Mouse (Mus musculus) B cell, adult 2 months (primary cell): ENCODE measurements around the gene Tmem160.

Source experiments
- DNase-seq, 2 experiments: peaks; one replicate each; pipeline ENCODE4 v3.0.0; 2022

Tmem160 gene

DNA sequence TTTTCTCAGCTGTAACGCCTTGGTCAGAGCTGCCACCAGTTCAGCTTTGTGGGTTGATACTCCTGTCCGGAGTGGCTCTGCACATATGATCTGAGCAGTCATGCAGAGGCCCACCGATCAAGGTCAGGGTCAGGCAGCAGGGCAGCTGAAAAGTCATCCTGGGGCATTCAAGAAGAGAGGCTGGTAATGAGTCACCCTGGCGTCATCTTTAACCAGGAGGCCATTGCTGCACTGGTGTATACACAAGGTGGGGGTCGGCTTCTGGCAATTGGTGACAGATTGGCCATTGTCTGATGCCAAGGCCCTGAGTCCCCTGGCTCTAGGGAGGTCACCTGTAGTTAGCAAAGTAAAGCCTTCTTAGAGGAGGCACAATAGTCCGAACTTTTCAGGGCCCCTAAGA, 923 bp upstream of the Tmem160 start:
- no peak for DNase-seq

- peak; percentile 34 to 37 for DNase-seq
These were observed 636 bp downstream of the Tmem160 start for GRCm38 (mm10) chr7:16453118-16453711.

- DNase-seq: no peak
These were observed 2.4 kb downstream of the Tmem160 start for GRCm38 (mm10) chr7:16455016-16455415.

- no peak for DNase-seq
These were observed 3.7 kb downstream of the Tmem160 start for GRCm38 (mm10) chr7:16456289-16456688.

- DNase-seq: no peak
These were observed 8.0 kb downstream of the Tmem160 start for GRCm38 (mm10) chr7:16460566-16460965.

DNA sequence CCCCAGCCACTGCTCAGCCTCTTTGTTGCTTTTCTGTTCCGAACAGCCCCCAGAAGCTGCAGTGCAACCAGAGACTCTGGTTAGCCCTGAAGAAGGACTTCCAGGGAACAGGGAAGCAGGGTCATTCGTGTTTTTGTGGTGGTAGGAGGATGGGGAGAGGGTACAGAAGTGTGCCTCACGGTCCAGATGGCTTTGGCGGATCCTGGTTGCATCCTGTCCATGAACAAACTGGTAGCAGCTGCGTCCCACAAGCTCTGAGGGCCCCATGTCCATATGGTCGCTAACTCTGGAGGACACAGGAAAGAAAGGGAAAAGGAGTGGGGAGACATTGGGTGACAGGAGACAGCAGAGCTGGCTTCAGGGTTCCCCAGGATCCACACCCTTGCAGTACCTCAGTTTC, 8.6 kb downstream of the Tmem160 start:
- no peak for DNase-seq

GRCm38 (mm10) chr7:16461705-16462104, 9.1 kb downstream of the Tmem160 start:
- no peak for DNase-seq

DNA sequence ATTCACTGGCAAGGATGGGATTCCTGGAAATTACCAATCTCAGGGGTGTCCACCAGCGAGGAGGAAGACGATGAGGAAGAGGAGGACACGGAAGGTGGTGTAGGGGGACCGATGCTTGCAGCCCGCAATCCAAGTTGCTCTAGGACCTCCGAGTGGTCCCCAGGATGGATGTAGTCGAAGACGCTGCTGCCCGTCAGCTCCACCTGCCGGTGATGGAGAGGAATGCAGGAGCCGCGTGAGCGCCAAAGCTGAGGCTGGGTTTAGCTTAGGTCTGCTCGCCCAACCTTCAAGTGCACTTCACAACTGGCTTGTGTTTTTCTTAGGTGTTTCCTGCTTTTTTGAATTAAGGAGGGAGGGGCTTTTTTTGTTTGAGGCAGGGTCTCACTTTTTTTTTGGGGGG, 10.6 kb downstream of the Tmem160 start:
- peak; percentile 89 to 90 for DNase-seq

- DNase-seq: peak; percentile 82
These were observed 12.6 kb downstream of the Tmem160 start for GRCm38 (mm10) chr7:16465160-16465559.

DNA sequence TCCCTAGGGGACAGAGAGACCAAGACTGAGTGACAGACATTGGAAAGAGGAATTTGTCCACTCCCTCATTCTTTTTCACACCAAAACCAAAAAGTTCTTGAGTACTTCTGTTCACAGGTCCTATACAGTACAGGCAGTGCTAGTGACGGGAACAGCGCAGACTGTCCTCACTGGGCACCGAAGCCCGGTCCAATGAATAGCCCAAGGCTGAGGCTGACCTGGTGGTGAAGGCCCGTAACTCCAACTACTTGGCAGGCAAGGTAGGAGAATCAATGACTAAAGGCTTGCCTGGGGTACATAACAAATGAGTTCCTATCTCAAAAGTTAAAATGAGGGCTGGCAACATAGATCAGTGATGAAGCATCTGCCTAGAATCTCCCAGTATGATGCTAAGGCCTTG, 13.0 kb downstream of the Tmem160 start:
- DNase-seq: no peak

GRCm38 (mm10) chr7:16466565-16466964, 14.0 kb downstream of the Tmem160 start:
- DNase-seq: peak; percentile 61 to 63

DNA sequence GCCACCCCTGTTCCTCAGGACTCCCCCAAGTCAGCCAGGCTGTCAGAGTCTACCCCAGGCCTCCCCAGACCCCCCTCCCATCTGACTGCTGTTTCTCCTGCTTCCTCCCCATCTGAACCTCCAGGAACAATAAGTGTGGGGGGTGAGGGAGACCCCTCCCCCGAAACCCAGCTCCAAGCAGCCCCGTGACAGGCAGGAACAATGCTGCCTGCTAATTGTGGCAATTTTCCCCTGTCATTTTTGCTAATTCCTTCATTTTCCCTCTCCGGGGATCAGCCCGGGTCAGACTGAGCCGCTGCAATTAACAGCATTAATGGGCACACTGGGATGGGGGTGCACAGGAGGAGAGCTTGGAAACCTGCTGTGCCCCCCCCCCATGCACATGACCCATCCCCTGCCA, 15.5 kb downstream of the Tmem160 start:
- DNase-seq: no peak

DNA sequence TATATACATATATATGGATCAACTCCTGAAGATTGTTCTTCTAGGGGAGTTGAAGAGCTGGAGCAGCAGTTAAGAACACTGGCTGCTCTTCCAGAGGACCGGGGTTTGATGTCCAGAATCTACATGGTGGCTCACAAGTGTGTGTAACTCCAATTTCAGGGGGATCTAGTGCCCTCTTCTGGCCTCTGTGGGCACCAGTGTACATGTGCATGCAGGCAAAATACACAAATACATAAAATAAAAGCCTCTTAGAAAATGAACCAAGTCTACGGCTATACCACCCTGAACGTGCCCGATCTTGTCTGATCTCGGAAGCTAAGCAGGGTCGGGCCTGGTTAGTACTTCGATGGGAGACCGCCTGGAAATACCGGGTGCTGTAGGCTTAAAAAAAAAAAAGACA, 19.0 kb downstream of the Tmem160 start:
- DNase-seq: peak; percentile 40 to 48

- no peak for DNase-seq
These were observed 19.6 kb downstream of the Tmem160 start for GRCm38 (mm10) chr7:16472116-16472709.

DNA sequence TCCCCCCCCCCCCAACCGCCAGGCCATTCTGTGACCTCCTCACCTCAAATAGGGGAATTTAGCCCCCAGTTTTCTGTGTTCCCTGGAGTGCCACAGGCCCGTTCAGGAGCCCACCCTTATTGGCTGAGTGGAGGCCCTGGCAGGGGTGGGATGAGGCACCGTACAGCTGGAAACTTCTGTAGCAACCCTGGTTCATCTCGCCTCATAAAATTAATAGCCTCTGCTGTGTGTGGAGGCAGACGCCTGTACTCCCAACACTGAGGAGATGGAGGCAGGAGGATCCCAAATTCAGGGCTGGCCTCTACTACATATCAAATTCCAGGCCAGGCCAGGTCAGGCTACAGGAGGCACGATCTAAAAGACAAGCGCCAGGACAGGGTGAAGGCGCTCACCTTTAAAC, 21.3 kb downstream of the Tmem160 start:
- no peak for DNase-seq

DNA sequence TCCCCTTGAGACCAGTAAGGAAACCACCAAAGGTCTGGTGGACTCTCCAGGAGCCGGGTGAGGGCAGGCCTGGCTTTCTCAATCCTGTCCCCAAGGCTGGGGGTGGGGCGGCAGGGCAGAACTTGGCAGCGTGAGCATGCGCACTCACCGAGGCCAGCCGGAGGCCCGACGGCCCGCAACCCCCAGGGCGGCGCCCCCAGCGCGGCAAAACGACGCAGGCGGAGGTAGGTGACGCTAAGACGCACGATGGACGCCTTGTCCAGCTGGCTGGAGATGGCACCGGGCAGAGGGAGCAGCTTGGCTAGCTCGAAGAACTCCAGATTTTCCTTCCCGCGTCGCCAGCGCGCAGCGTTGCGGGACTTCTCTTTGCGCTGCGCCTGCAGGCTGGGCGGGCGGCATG, 21.9 kb downstream of the Tmem160 start:
- DNase-seq: no peak

DNA sequence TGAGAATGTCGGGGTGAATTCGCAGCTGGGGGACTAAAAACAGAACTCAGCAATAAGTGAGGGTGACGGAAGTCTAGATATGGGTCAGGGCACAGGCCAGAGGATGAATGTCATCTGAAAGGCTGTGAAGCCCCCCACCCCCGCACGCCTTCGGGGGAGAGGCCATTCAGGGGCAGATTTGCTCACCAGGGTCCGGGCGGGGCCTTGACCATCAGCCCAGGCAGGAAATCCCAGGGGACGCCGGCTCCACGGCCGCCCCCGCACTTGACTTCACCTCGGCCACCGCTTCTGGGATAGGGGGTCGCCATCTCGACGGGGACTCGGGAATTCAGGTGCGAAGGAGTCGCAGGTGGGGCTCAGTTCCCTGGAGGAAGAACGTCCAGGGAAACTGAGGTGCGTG, 22.7 kb downstream of the Tmem160 start:
- no peak for DNase-seq

DNA sequence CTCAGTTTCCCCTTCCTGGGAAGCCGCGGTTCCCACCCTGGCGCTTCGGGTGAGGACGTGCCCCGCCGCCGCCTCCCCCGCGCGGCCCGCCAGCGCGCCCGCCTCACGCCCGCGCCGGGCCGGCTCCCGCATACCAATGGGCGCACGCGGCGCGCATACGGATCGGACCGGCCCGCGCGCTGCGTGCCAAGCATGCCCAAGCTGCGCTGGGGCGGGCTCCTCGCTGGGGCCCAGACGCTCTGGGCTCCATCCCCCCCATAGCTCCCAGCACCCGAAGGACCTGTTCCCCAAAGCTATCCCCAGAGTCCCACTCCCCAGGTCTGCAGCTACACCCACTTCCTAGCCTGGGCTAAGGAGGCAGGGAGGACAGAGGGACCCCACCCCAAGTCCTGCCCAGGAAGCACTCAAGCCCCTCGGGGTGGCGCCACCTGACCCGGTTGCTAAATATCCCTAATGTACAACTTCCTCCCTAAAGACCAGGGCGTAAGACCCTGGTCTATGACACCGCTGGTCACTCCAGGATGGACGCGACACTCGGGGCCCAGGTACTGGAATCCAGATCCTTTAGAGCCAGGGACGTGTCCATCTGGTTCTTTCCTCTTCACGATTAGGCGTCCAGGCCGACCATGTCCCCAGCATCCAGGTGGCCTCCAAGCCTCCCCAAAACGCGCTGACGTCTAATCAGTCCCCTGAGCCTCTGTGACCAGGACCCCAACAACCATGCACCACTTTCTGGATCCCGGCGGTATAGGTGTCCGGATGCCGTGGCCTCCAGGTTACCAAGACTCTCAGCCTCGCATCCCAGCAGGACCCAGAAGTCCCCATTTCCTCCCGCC, 23.4 kb downstream of the Tmem160 start:
- DNase-seq: no peak

GRCm38 (mm10) chr7:16476600-16476989, 24.0 kb downstream of the Tmem160 start:
- DNase-seq: no peak

GRCm38 (mm10) chr7:16477628-16478027, 25.0 kb downstream of the Tmem160 start, which contains the start of gene Npas1:
Npas1 (minus strand) TSS chr7:16477728.
- DNase-seq: no peak

GRCm38 (mm10) chr7:16488816-16489215, 36.2 kb downstream of the Tmem160 start:
- DNase-seq: no peak

DNA sequence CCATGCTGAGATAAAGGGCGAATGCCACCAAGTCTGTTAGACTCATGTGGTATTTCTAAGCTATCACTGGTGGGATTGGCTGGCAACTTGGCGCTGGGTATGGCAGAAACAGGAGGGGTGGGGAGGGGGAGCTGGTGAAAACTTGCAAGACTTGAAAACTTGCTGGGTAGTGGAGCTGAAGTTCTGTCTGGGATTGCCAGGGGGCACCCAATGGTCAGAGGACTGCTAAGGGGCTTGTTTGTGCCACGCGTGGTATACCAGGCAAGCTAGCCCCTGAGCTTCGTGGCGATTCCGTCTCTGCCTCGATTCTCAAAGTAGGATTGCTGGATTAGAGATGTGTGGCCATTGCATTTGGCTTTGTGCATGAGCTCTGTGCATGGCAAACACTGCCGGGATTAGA, 37.4 kb downstream of the Tmem160 start:
- peak; percentile 40 to 41 for DNase-seq

- DNase-seq: peak; percentile 78 to 80
These were observed 39.2 kb downstream of the Tmem160 start for GRCm38 (mm10) chr7:16491759-16492158.

DNA sequence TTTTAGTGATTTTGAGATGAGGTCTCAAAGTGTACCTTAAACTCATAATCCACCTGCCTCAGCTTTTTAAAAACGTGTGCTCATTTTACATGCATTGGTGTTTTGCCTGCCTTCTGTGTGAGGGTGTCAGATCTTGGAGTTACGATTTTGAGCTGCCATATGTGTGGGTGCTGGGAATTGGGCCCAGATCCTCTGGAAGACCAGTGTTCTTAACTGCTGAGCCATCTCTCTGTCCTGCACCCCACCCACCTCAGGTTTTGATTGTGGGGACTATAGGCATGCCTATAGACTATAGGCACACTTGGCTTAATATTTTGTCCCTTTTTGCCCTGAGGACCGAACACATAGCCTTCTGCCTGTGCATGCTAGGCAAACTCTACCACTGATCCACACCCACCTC, 39.6 kb downstream of the Tmem160 start:
- DNase-seq: no peak
